7 mouse cellular contexts compared by ENCODE assay signal in the genomic region with DNA sequence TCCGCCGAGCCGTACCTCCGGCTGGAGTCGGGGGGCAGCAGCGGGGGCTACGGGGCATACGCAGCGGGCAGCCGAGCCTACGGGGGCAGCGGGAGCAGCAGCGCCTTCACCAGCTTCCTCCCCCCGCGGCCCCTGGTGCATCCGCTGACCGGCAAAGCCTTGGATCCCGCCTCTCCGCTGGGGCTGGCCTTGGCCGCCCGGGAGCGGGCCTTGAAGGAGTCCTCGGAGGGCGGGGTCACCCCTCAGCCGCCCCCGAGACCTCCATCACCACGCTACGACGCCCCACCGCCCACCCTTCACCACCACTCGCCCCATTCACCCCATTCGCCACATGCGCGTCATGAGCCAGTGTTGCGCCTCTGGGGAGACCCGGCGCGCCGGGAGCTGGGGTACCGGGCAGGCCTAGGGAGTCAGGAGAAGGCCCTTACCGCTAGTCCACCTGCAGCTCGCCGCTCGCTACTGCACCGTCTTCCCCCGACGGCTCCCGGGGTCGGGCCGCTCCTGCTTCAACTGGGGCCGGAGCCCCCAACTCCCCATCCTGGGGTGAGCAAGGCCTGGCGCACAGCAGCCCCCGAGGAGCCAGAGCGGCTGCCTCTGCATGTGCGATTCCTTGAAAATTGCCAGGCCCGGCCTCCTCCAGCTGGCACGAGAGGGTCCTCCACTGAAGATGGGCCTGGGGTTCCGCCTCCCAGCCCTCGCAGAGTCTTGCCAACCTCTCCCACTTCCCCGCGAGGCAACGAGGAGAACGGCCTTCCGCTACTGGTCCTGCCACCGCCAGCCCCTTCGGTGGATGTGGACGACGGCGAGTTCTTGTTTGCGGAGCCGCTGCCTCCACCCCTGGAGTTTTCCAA. TPM values are rescaled to one million over a fixed set of nuclear protein-coding genes. Genes with fewer than 3 reads are reported as not detected.
DNase-seq lines count a peak whose midpoint lies in the region; ATAC-seq lines count a peak whose summit lies in the region.

No protein-coding gene starts in this region.

- H3K27me3 ChIP-seq in embryonic facial prominence, embryonic 10.5 days (replicated peaks; ENCODE audit: low read depth, poor library complexity, severe bottlenecking), result peaks cover 100% of the 10 kb centered on the region
- peaks cover 88% of the 10 kb centered on the region for H3K27me3 ChIP-seq in forebrain, embryonic 13.5 days
- peaks cover 96% of the 10 kb centered on the region for H3K27me3 ChIP-seq in midbrain, embryonic 12.5 days

- no peak overlapping the region for H3K27ac ChIP-seq in embryonic facial prominence, embryonic 10.5 days (replicated peaks)
- H3K27ac ChIP-seq in forebrain, embryonic 13.5 days, result no peak overlapping the region
- H3K27ac ChIP-seq in midbrain, embryonic 12.5 days (replicated peaks), result no peak overlapping the region

- H3K4me3 ChIP-seq in embryonic facial prominence, embryonic 10.5 days, result peak overlapping the region; percentile 49
- H3K4me3 ChIP-seq in forebrain, embryonic 13.5 days, result peak overlapping the region; percentile 18
- peak overlapping the region; percentile 26 for H3K4me3 ChIP-seq in midbrain, embryonic 12.5 days

- no peak for ATAC-seq in forebrain, embryonic 13.5 days
- no peak for ATAC-seq in midbrain, embryonic 12.5 days (ENCODE audit: low FRiP score, low read depth)

- H3K9me3 ChIP-seq in embryonic facial prominence, embryonic 10.5 days, result no peaks in the 10 kb centered on the region
- no peaks in the 10 kb centered on the region for H3K9me3 ChIP-seq in forebrain, embryonic 13.5 days (replicated peaks)
- H3K9me3 ChIP-seq in midbrain, embryonic 12.5 days, result no peaks in the 10 kb centered on the region

- peaks cover 64% of the 10 kb centered on the region for H3K4me1 ChIP-seq in embryonic facial prominence, embryonic 10.5 days
- H3K4me1 ChIP-seq in forebrain, embryonic 13.5 days, result peaks cover 54% of the 10 kb centered on the region
- H3K4me1 ChIP-seq in midbrain, embryonic 12.5 days, result peaks cover 64% of the 10 kb centered on the region

- H3K4me2 ChIP-seq in forebrain, embryonic 13.5 days, result peak overlapping the region; percentile 32
- H3K4me2 ChIP-seq in midbrain, embryonic 12.5 days (replicated peaks), result peak overlapping the region; percentile 32

- no peaks in the 10 kb centered on the region for H3K36me3 ChIP-seq in embryonic facial prominence, embryonic 10.5 days (replicated peaks)
- H3K36me3 ChIP-seq in forebrain, embryonic 13.5 days (ENCODE audit: poor library complexity, severe bottlenecking), result peaks cover 4% of the 10 kb centered on the region; the same call in 1 of the 2 replicates
- H3K36me3 ChIP-seq in midbrain, embryonic 12.5 days, result no peaks in the 10 kb centered on the region

- 3% methylated on average over 71 of the region's 71 CpGs for WGBS in embryonic facial prominence, embryonic 10.5 days
- WGBS in forebrain, embryonic 13.5 days, result 3% methylated on average over 58 of the region's 71 CpGs
- 2% methylated on average over 61 of the region's 71 CpGs for whole genome bisulfite sequencing in midbrain, embryonic 12.5 days

- peak overlapping the region; percentile 45; the same call in 1 of the 2 replicates for H3K9ac ChIP-seq in forebrain, embryonic 13.5 days
- H3K9ac ChIP-seq in midbrain, embryonic 12.5 days (replicated peaks), result peak overlapping the region; percentile 21; the same call in 1 of the 2 replicates

- DNase-seq in layer of hippocampus, postnatal 10 days (ENCODE audit: low spot score in 2 of 2), result peak; percentile 42 to 60
- no peak for DNase-seq in layer of hippocampus, adult 9-10 months (ENCODE audit: low spot score)
- DNase-seq in embryonic facial prominence, embryonic 10.5 days (ENCODE audit: low spot score), result peak; percentile 45
- no peak for DNase-seq in thymus, postnatal 14 days
- no peak for DNase-seq in embryo, embryonic 9.5 days (ENCODE audit: extremely low spot score)

RNA-seq across cellular contexts. Expression of a gene that starts 30.9 kb away (rescaled TPM):
- total RNA-seq in layer of hippocampus, postnatal 10 days (2021), result 10 to 100 TPM; 84.0 to 90.2 TPM
- 1.8 and 2.4 TPM in 2 replicates for polyA plus RNA-seq in embryonic facial prominence, embryonic 10.5 days (2016; fragmentation: Nextera tagmentation; extraction: Ambion mirVana)
- 10.1 and 10.6 TPM in 2 replicates for polyA plus RNA-seq in forebrain, embryonic 13.5 days (2015; fragmentation: Nextera tagmentation; extraction: Ambion mirVana)
- 5.4 and 6.4 TPM in 2 replicates for polyA plus RNA-seq in midbrain, embryonic 12.5 days (2016; fragmentation: Nextera tagmentation; extraction: Ambion mirVana)

RNA-seq across cellular contexts. Expression of a gene that starts 32.6 kb away (rescaled TPM):
- total RNA-seq in layer of hippocampus, postnatal 10 days (2021), result 1 to 10 TPM; 4.3 to 5.0 TPM
- polyA plus RNA-seq in embryonic facial prominence, embryonic 10.5 days (2016; fragmentation: Nextera tagmentation; extraction: Ambion mirVana), result 1.1 and 1.9 TPM in 2 replicates
- polyA plus RNA-seq in forebrain, embryonic 13.5 days (2015; fragmentation: Nextera tagmentation; extraction: Ambion mirVana), result 0.59 and 1.1 TPM in 2 replicates
- polyA plus RNA-seq in midbrain, embryonic 12.5 days (2016; fragmentation: Nextera tagmentation; extraction: Ambion mirVana), result 0.74 and 1.3 TPM in 2 replicates

RNA-seq across cellular contexts. Expression of a gene that starts 42.9 kb away (rescaled TPM):
- 100 to 1,000 TPM; 439 to 476 TPM for total RNA-seq in layer of hippocampus, postnatal 10 days (2021)
- polyA plus RNA-seq in embryonic facial prominence, embryonic 10.5 days (2016; fragmentation: Nextera tagmentation; extraction: Ambion mirVana), result 0.80 and 0.97 TPM in 2 replicates
- 13.2 and 15.1 TPM in 2 replicates for polyA plus RNA-seq in forebrain, embryonic 13.5 days (2015; fragmentation: Nextera tagmentation; extraction: Ambion mirVana)
- 8.5 and 11.4 TPM in 2 replicates for polyA plus RNA-seq in midbrain, embryonic 12.5 days (2016; fragmentation: Nextera tagmentation; extraction: Ambion mirVana)

RNA-seq across cellular contexts. Expression of a gene that starts 46.3 kb away (rescaled TPM):
- 1 to 10 TPM; 1.9 TPM for total RNA-seq in layer of hippocampus, postnatal 10 days (2021)
- polyA plus RNA-seq in embryonic facial prominence, embryonic 10.5 days (2016; fragmentation: Nextera tagmentation; extraction: Ambion mirVana), result 1.5 and 1.8 TPM in 2 replicates
- 3.0 and 3.4 TPM in 2 replicates for polyA plus RNA-seq in forebrain, embryonic 13.5 days (2015; fragmentation: Nextera tagmentation; extraction: Ambion mirVana)
- 2.5 and 2.6 TPM in 2 replicates for polyA plus RNA-seq in midbrain, embryonic 12.5 days (2016; fragmentation: Nextera tagmentation; extraction: Ambion mirVana)

Comparison
In these comparisons a context has a peak if more than half of its experiments do, and no peak if none do; other contexts are left out.
1. DNase-seq: peak in layer of hippocampus, postnatal 10 days (2 of 2) and embryonic facial prominence, embryonic 10.5 days (single experiment); none in layer of hippocampus, adult 9-10 months (single experiment), thymus, postnatal 14 days (single experiment) and embryo, embryonic 9.5 days (single experiment).
2. Peak in every context shown above with its lines, with median percentiles within 50 percentile points of each other: H3K4me3 ChIP-seq.